Mouse (Mus musculus) natural killer cell, adult 2 months (primary cell): ENCODE data around the gene Tceanc2.

Source experiments
- DNase-seq, 2 experiments: peaks; one replicate each; pipeline ENCODE4 v3.0.0; 2022; ENCODE audit warnings: low spot score in 2 of 2

Gene Tceanc2

DNA sequence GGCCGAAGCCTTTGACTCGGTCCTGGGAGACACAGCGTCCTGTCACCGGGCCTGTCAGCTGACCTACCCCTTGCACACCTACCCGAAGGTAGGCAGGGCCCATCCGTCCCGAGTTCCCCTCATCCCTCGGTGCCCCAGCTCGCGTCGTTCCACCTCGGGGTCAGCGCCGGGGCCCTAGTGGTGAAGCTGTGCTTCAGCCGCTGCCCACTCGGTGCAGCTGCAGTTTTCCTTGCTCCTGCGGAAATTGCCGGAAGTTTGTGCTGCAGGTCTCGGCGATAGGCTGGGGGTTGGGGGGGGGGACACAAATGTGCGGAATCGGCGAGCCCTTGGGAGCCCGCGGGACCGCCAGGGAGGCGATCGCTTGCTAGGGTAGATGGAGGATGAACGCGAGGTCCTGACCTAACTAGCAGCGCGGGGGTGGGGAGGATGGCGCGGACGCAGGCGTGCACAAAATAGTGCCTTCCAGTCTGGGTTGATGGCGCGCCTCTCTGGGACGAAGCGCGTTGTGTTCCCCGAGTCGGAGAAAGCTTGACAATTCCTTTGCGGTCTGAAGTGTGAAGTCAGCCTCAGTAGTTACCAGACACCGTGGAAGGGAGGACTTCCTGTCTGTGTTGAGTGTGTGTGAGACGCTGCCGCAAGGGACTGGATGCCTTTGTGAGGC, at the start of gene Tceanc2:
Gene Tceanc2, minus strand, starts transcription at position 287 of the 661 bp plus-strand sequence.
- DNase-seq = peak; percentile 68 to 70

DNA sequence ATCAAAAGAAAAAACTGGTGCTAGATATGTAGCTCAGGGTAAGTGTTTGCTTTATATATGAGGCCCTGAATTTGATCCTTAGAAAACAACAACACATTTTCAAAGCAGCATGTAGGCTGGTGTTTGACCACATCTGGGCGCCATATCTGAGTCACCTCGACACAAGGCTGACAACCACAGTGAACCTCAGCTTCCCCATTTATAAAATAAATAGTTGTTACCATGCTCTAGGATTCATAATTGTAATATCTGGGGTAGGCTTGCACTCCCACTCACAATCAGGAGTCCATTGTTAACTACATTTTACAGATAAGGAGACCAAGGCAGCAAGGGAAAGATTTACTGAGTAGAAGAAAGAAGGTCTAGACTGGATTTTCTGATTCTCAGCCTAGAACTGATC, 47.4 kb upstream of the Tceanc2 start:
- DNase-seq = no peak

DNA sequence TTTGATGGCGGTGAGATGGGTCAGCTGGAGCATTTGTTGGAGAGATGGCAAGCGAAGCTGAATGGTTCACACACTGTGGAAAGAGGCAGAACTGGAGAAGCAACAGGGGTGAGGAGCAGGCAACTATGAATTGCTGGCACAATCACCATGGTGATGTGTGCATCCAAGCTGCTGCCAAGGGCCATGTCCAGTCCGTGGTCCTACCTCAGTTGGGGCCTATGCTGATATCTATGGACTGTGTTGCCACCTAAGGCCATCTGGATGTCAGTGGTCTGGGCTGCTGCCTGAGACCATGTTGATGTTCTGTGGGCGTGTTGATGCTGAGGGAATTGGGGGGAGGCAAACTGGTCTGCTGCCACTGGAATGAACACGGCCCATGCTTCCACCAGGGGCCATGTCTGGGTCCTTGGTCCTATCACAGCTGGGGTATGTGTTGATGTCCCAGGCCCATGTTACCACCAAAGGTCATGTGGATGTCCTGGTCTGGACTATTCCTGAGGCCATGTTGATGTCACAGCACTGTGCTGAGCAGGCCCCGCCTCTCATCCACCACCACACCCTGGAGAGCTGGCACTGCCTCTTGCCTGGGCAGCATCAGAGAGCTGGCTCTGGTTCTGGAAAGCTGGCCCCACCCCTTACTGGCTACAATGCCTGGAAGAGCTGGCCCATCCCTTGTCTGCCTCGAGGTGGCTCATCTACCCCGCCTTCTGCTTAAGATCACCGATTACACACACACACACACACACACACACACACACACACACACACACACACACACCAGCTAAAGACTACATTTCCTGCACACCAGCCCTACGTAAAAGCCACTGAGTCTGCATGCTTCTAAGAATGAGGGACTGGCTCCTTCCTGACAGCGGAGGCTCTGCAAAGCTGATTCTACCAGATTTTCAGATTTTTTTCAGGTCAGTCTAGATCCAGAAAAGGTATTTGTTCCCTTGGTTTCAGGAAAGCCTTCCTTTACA, 44.6 kb upstream of the Tceanc2 start:
- DNase-seq = peak; percentile 12 to 19

DNA sequence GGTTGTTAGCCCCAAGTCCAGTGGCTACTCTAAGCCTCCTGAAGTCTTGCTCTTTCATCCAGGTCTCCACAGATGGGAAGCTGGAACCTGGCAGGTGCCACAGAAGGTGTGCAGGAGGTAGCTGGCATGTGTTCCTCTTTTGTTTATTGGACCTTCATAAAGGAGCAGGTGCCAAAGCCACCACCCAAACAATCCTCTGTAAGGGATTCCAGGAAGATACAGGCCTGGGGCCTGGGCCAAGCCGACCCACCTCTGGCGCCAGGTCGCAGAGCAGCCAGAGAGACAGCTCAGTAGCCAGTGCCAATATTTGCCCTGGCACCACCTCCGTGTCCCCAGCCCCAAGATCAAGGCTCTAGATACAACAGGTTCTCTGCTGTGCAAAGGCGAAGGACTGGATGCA, 42.6 kb upstream of the Tceanc2 start:
- DNase-seq = no peak

DNA sequence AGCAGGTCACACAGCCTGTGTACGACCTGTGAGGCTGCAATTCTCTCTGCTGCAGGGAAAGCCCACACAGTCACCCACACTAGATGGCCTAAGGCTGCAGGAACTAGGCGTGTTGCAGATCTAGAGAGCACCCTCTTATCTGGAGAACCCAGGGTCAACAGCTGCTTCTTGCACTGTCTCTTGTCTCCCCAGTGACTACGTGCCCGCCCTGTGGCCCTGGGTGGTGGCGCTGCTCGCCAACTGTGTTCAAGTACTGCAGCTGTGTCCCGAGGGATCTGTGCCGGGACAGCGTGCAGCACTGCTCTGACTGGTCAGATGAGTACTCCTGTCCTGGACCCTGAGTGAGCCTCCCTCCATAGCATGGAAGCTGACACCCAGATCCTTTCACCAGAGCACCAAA, 38.7 kb upstream of the Tceanc2 start:
- DNase-seq = no peak

DNA sequence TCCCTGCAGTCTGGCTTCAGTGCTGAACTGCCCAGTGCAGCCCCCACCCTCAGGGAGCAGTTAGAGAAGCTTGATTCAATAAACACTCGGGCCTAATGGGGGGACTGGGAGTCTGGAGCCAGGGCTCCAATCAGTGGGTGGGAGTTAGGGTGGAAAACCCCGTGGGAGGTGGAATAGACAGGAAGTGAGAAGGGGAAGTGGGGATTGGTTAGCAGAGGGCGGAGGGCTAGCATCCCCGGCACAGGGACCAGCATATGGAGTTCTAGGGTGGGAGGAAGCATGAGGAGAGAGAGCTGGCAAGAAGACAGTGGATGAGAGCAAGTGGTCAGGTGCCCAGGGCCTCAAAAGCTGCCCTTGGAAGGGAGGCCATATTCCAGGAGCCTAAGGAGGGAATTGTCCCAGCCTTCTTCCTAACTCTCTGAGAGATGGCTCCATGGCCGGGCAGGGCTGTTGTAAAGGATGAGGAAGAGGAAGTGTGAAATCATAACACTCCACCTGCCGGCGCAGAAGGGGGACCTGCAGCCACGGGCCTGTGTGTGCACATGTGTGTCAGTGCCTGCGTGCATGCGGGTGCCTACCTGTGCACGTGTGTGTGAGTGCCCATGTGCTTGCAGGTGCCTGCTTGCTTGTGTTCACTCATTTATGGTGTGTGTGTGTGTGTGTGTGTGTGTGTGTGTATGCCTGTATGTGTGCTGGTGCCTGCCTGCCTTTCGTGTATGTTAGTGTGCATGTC, 34.5 kb upstream of the Tceanc2 start:
- no peak for DNase-seq

DNA sequence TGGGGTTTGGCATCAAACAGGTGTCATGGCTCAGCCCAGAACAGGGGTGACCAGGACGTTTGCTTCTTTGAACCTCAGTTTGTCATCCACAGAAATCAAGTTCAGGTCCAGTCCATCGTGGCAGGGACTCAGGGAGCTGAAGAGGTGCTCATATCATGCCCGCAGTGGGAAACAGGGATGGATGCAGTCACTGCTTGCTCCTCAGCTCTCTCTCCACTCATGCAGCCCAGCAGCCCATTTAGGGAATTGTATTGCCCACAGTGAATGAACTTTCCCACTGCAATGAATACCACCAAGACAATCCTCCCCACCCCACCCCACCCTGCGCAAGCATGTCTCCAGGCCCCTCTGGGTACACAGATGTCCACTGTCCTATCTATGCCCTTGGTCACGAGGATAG, 33.0 kb upstream of the Tceanc2 start:
- no peak for DNase-seq

DNA sequence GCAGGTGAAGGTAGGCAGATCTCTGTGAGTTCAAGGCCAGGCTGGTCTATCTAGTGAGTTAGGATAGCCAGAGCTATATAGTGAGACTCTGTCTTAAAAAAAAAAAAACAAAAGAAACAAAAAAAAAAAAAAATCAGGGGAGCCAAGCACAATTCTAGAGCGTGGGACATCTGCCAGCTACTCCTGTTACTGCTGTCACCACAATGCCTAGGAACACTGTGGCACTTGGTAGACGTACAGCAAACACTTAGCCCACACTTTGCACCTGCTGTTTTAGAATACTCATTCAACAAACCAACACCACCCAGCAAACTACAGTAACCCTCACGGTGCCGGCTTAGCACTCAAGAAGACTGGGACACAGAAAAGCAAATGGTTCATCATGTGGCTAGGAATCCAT, 32.5 kb upstream of the Tceanc2 start:
- DNase-seq = no peak

DNA sequence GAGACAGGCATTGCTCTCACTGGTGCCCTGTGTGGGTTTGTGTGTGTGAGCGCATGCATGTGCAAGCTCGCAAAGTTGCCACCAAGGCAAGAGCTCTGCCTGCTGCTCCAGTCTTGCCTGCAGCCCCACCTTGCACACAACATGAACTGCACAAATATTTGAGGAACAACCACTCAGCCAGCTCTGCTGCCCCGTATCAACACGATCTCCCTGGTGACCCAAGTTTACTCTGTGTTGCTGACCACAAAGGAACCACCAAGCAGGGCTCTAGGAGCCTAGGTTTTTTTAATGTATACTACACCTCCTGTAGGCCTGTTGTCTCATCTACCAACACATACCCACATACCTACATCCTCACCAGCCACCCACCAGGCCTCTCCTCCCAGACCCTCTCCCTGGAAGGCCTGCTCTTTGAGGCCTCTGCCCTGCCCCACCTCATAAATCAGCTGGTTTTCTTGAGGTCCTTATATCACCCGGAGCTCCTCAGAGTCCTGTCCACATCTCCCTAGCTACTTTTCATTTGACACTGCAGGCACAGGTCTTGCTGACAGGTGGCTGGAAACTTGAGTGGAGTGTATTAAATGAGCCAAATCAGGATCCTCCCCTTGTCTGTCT, 31.7 kb upstream of the Tceanc2 start:
- DNase-seq = peak; percentile 18 to 34

DNA sequence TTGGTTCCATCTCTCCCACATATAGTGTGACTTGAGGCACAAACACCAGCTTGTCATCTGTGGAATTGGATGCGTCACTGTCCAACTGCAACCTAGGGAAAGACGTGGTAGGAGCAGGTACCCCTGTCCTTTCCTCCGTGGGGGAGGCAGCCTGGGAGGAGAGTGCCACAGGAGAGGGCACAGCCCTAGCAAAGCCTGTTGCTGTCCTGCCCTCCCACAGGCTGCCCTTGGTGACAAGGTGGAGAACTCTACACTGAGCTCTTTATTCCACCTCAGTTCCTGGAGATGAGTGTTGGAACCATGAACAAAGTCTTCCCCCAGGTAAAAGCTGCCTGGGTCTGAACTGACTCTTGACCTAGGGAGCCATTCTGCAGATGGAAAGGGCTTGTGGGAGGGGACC, 30.0 kb upstream of the Tceanc2 start, which contains the start of gene Ldlrad1:
Gene Ldlrad1, plus strand, starts transcription at position 301 of the 400 bp plus-strand sequence.
- no peak for DNase-seq

DNA sequence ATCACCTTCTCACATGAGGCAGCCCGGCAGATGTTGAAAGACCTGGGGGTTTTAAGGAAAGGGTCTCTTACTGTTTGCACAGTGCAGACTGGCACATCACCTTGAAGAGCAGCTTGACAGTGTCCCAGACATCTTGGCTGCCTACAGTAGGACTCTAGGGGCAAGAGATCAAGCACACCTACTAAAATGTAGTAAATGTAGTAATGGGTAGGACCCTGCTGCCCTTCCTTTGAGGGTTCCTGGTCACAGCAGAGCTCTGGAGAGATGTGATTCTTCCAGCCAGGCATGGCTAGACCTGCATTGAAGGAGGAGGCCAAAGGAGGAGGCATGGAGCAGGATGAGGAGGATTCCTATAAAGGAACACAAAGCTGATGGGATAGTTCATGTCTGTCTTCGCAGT, 28.1 kb upstream of the Tceanc2 start:
- DNase-seq = no peak

DNA sequence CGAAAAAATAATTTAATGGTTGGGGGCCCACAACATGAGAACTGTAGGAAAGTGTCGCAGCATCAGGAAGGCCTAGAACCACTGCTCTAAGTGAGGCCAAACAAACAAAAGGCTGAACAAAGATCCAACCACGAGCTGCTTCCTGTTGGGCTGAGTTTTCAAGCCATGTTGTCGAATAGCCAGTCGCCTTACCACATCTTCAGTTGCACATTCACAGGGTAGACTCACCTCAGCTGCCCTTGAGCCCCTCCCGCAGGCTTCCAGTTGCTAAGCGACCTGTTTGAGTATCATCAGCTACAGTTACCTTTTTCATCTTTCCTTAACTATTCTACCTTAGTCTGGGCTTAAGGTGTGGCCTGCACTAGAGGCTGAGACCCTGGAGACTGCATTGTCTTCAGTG, 24.1 kb upstream of the Tceanc2 start:
- peak; percentile 44 to 56 for DNase-seq

DNA sequence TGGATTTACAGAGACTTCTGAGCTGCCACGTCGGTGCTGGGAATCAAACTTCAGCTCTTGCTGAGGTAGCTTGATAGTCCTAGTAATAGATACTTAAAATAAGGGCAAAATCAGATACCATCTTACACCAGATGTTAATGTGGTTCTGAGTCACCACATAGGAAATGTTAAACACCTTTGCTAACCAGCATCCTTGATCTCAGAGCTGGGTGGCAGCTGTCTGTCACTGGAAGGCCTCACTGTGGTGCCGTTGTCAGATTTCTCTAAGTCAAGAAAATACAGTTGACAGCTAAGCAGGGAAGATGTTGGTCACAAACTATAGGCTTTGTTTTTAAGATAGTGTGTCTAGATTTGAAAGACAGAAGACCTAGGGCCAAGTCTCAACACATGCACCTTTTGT, 22.9 kb upstream of the Tceanc2 start:
- DNase-seq = peak; percentile 26 to 45

DNA sequence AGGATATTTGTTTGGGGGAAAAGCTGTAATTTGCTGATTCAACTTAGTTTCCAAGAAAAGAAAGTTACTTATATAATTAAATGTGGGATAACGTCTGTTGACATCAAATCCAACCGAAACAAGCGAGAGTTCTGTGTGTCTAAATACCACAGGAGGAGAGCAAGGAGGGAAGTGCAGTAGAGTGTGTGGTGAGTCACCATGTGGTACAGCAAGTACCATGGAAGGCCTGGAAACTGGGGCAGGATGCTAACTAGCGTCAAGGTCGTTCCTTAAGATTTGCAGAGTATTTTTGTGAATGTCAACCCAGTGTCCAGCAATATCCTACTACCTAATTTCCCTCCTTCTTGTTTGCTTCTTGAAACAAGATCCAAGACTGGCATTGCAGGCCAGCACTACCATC, 19.2 kb upstream of the Tceanc2 start:
- DNase-seq = no peak

DNA sequence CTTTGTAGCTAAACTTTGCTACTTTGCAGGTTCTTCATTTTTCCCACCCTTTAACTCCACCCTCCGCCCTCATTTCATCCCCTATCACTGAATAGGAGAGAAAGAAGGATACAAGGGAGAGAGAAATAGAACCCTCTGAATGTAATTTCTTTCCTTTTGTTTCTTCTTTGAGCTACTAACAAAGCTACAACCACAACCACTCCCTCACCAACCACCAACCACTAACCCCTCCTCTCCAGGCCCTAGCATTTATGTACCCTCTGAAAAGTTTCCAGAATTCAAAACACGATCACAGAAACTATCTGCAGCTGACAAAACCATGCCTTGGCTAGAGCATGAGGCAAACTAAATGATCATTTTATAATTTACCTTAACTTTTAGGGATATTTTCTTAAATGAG, 17.5 kb upstream of the Tceanc2 start:
- no peak for DNase-seq

DNA sequence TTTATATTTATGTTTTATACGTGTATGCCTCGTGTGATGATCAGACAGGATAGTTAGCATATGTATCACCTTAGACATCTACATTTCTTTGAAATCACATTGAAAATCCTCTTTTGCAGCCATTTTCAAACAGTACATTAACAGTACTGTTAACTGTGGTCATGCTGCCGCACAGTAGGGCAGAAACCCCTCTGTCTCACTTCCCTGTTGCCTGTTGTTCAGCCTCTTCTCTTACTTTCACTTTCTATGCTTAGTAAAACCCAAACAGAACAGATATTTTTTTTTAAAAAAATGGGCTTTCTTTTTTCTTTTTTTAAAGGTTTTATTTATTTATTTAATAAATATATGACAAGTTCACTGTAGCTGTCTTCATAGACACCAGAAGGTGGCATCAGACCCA, 14.9 kb upstream of the Tceanc2 start:
- no peak for DNase-seq

DNA sequence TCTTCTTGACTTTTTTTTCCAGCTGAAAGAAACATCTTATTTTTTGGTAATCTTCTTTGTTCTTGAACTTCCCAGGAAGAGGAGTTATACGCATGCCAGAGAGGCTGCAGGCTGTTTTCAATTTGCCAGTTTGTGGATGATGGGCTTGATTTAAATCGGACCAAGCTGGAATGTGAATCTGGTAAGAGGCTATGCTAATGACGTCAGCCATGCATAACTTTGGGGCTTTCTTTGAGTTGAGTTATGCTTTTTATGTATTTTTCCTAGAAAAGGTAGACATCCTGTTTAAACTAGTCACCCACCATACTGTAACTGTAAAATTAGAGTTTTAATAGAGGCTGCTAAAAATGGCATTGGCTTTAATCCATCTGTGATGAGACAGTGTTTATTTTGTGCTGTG, 6.8 kb upstream of the Tceanc2 start:
- no peak for DNase-seq

DNA sequence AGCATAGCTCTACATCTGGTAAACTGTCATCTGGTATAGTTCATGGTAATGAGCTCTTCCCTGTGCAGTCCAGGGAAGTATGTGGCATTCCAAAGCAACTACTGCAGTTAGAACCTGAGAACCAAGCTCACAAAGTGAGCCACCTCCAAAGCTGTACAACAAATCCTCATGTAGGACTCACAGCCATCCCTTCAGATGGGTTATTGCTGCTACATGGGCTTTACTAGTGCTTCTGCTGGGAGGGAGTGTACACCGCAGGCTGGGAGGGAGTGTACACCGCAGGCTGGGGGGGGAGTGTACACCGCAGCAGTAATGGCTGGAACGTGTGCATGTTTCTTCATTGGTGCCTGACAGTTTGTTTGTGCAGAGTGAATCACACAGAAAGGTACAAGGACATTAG, 4.3 kb upstream of the Tceanc2 start:
- DNase-seq = no peak

DNA sequence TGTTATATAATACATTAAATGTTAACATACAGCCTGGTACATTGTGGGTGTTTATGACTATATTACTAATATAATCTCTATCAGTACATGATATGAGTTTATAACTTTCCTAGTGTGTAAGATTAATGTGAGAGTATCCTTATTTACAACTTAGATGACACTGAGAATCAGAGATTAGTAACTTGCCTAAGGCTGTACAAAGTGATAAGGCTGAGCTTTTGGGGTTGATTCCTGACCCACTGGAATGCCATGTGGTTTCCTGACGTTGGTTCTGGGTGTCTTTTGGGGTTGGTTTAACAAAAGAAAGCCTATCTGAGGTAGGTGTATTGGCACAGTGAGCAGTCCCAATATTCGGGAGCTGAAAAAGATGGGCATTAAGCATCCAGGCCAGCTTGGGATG, 3.9 kb upstream of the Tceanc2 start:
- no peak for DNase-seq

DNA sequence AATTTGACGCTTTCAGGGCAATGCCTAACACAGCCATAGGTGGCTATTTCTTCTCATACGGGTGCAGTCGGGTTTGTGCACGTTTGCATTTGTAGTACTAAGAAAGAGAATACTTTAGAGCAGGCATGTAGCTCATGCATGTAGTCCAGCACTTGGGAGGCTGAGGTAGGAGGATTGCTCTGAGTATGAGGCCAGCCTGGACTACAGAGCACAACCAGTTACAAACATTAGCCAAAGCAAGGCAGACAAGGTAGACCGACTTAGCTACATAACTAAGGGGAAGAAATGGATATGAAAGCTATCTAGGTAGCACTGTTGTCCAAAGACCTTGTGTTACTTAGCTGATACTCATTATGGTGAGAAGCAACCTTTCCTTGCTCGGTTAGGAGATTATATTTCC, 3.0 kb upstream of the Tceanc2 start:
- DNase-seq = no peak

DNA sequence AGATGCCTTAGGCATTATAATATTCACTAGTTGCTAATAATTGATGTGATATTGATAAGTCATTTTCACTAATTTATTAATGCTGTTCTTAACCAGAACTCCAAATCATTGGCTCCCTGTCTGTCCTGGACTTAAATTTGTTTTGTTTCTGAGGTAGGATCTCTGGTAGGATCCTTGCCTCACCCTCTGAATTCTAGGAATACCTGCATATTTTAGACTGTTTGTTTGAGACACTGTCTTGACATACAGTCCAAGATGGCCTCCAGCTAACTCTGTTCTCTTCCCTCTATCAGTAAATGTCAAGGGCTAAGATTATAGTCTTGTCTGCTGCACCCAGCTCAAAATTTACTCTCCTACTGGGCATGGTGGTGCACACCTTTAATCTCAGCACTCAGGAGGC, 1.8 kb upstream of the Tceanc2 start:
- no peak for DNase-seq

DNA sequence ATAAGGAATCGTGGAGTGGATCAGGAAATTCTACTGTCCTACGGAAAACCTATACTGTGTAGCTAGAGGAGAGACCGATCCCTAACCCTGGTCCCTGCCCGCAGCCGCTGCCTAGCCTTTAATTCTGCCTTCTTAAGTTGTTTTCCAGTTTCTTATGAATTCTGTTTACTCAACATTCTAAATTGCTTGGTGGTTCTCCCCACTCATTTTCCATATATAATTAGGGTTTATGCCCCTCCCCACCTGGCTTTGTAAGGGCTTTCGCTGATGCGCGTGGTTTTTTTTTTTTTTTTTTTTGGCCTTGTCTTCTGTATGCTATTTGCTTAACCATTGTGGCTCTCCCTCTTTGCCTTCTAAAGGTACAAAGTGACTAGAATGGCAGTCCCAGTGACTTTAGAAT, 645 bp upstream of the Tceanc2 start:
- DNase-seq = peak in 1 of 2 experiments; percentile 3
